Mouse (Mus musculus) heart, adult 2 months (tissue): Measurements from ENCODE around the gene Tut7.

Experiments
- CTCF ChIP-seq: fragments of 200-600 bp; IDR thresholded peaks from 2 replicates; pipeline ENCODE4 v1.8.1; 2022; ENCODE audit warnings: antibody characterized with exemption, mild to moderate bottlenecking, moderate library complexity
- EP300 ChIP-seq: fragments of 200-500 bp; IDR thresholded peaks from 2 replicates; pipeline ENCODE4 v1.6.1; 2011; ENCODE audit warnings: low read depth, low read length, control low read depth; ENCODE audit not compliant: insufficient read depth
- POLR2A ChIP-seq: fragments of 200-500 bp; IDR thresholded peaks from 2 replicates; pipeline ENCODE4 v1.6.1; 2011; ENCODE audit warnings: mild to moderate bottlenecking, low read depth, low read length, control low read depth; ENCODE audit not compliant: insufficient read depth

DNA sequence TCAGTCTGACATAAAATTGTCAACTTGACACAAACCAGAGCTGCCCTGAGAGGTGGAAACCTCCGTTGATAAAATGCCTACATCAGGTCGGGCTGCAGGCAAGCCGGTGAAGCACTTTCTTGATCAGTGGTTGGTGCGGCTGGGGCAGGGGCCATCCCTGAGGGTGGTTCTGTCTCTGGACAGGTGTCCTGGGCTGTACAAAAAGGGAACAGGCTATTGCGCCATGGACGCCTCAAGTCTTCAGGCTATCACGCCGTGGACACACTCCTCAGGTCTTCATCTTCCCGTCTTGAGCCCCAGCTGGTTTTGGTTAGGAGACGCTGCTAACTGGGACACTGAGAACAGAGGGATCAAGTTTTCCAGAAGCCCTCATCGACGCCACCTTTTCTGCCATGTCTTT, 72.6 kb downstream of the Tut7 start:
- TF ChIP-seq CTCF (no peak), POLR2A (no peak), EP300 (no peak)
